Mouse (Mus musculus) ovary, postnatal 36 days (tissue): ENCODE data around the gene Micu1.

Experiments used
- DNase-seq: peaks from one replicate; pipeline ENCODE4 v3.0.0; 2022; ENCODE audit warnings: low spot score, mixed read lengths

Gene Micu1

DNA sequence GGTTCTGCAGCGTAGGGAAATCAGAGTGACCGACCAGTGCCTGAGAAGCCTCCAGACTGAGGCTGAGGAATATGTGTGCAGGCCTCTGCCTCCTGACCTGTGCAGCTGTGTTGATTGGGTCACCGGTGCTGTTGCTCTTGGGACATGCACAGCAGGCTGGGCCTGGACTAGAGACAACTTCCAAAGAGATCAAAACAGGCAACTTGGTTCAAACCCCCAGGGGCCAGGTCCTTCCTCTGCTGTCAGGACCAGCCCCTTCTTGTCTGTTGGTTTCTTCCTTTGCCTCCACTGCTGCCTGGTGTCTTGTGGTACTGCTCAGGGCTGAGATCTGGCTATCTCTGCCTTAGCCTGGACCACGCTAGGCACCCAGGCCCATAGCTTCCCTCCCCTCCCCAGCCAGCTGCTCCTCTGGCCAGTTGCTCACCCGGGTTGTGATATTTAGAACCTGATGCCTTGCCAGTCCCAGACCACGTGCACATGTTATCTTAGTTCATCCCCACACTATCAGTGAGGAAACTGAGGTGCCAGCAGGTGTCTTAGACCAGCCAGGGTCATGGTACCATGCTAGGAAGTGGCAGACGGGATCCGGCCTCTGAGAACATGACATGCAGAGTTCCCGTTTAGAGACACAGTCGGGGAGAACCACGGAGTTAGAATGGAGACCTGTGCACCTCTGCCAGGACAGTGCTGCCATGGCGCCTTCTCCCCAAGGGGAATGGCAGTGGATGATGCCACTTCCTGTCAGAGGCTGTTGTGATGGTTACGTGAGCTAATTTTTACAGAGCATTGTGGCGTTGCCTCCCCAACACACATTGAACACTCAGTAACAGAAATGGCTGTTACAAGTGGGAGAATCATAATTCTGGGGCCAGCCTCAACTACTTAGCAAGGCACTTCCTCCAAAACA lies 183.2 kb downstream of the Micu1 start:
- no peak for DNase-seq

DNA sequence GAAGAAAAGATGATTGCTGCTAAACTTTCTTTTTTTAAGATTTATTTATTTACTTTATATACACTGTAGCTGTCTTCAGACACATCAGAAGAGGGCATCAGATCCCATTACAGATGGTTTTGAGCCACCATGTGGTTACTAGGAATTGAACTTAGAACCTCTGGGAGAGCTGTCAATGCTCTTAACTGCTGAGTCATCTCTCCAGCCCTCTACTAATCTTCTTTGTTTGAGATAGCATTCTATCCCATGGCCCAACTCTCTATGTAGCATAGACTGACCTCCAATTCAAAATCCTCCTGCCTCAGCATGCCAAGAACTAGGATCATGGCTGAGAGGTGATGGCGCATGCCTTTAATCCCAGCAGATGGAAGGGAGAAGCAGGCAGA lies 183.8 kb downstream of the Micu1 start:
- no peak for DNase-seq

DNA sequence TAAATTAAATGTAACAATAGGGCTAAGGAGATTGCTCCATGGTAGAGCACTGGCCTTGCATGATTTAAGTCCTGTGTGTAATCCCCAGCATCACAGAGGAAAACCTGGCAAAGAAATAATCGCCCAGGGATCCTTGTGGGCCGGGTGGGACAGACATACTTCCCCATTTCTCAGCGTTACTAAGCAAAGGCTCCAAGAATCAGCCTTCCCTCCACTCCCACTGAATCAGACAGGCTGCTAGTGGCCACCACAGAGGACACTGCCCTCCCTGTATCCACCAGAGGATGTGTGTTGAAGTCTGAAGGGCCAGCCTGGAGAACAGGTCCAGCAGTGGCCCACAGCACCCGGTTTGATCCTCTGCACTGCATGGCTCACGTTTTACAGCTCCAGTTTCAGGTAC lies 185.2 kb downstream of the Micu1 start:
- DNase-seq = no peak

DNA sequence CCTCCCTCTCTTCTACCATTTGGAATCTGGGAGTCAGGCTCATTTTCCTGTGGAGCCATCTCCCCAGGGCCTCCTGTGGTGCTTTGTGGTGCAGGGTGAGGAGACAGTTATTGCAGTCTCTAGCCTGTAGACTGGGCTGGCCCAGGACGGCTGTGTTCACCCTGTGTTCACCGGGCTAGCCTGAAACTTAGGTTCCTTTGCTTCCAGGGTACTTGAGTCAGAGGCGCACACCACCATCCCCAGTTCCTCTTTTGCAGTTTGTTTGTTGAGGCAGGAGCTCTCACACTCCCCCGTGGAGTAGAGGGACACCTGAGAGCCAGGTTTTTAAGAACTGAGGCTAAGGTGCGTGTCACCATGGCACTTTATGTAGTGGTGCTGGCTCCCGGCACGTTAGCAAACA lies 187.1 kb downstream of the Micu1 start:
- no peak for DNase-seq

DNA sequence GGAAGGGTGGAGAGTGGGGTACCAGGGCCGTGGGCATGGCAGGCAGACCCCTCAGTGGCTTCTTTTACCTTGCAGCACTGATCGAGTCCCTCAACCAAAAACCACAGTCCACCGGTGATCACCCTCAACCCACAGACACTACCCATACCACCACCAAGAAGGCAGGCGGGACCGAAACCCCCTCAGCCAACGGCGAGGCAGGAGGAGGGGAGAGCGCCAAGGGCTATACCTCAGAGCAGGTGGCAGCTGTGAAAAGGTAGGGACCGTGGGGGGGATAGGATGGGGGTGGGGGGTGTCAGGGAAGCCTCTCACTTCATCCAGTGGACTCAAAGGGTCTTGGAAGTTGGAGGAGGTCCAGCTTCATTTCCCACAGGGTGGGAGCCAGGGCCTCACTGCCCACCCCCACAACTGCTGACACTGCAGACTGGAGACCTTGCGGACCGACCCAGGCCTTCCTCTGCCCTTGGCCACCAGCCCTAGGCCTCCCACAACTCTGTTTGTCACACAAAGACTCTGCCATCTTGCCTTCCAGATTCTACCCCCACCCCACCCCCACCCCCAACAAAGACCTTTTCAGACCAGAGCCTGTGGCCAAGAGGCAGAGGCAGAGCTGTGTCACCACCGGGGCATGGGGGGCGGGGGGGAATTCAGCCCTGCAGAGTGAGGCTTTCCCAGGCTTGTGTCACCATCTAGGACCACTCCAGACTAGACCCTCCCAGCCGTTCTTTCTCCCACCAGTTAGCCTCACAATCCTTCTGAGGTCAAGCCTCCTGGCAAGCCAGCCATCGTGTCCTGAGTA lies 187.9 kb downstream of the Micu1 start:
- no peak for DNase-seq

DNA sequence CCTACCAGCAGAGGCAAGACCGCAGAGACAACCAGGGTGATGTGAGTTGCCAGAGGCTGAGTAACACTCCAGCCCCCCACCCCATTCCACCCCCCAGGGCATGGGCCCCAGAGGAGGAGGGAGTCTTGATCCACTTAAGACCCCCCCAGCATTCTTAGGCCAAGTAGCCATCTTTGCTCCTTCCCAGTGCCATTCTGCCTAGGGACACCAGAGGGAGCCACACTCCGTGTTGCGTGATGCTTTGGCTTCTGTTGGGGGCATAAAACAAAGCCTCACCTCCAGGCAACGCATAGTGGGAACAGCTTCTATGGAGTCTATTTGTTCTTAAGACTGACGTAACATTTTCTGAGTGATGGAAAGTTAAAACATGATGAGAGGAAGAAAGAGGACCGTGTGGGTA lies 190.7 kb downstream of the Micu1 start:
- DNase-seq = peak; percentile 60

DNA sequence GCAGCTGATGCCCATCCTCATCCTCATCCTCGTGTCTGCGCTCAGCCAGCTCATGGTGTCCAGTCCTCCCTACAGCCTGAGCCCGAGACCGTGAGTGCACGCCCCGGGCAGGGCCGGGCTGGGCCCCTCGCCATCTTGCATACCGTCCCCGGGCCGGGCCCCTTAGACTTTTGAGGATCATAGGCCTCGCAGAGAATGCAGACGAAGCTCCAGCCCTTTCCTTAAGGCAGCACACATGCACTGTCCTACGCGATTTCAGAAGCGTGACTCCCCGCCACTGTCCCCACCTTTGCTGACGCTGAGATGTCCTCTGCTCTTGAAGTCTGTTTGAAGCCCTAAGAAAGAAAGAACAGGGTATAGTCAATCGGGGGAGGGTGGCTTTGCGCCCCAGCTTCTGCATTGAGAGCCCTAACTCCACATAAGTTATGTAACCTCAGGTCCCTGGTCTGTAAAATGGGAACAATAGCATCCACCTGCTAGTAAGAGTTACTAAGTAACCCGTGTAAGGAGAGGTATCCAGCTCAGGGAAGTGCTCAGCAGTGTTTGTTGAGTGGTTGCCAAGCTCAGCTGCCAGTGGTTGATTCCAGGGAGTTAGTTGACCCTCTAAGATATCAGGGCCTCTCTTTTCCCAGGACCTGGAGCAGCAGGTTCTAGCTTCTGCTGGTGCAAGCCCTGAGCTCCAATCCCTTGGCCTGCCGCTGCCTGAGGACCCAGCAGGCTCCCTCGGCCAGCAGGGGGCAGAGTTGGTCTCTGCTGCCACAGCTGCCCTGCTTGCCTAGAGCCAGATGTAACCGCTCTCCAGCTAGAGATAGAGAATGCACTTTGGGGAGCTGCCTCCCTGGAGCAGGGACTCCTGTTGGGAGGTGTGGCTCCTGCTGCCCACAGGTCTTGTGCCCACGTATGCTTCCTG lies 192.2 kb downstream of the Micu1 start:
- DNase-seq = peak; percentile 85

DNA sequence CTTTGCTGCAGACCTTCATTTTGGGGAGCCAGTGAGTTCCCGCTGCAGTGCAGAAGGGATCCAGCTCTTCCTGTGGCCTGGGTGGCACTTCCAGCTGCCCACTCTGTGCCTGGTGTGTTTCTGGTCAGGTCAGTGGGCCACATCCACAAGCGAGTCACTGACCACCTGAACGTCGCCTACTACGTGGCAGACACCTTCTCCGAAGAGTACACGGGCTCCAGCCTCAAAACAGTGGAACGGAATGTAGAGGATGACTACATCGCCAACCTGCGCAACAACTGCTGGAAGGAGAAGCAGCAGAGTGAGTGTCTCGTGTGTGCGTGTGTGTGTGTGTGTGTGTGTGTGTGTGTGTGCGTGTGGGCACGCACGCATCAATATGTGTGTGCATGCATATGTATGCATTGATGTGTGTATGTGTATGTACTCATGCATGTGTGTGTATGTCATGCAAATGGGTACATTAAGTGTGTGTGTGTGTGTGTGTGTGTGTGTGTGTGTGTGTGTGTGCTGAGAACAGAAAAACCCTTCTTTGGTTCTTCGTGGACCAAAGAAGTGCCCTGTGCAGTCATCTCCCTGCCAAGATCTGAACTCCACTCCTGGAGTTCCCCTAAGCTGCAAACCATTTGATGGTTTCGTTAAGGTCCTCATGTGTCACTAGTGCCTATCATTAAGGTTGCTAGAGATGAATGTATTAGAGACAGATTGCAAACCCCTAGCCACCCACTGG lies 193.3 kb downstream of the Micu1 start:
- no peak for DNase-seq

DNA sequence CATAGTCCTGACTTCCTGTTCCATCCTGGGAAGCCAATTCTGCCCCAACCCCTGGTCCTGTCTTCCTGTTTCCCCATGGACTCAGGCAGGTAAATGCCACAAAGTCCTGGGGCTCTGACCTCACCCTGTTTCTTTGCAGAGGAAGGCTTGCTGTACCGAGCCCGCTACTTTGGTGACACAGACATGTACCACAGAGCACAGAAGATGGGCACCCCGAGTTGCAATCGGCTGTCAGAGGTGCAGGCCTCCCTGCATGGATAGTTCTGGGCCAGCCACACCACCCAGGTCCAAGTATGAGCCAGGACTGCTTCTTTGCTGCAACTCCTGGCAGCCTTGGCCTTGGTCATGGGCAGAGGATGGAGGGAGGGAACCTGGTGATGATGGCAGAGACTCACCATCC lies 193.9 kb downstream of the Micu1 start:
- no peak for DNase-seq

DNA sequence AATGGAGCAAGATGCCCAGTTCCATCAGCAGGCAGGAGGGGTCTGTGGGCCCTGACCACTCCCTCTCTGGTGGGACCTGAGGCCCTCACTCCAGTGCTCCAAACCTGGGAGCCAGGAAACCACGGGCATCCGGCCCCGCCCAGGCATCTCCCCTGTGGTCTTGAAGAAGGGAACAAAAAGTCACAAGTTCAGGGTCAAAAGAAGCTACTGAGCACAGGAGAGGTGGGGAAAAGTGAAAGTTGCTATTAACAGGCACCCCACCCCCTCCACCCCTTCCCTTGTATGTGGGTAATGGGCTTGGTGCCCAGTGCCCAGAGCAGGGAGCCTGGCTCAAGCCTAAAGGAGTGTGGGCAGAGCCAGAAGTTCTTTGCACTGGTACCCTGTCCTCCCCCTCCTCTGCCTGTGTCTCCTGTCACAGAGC lies 194.6 kb downstream of the Micu1 start:
- no peak for DNase-seq

DNA sequence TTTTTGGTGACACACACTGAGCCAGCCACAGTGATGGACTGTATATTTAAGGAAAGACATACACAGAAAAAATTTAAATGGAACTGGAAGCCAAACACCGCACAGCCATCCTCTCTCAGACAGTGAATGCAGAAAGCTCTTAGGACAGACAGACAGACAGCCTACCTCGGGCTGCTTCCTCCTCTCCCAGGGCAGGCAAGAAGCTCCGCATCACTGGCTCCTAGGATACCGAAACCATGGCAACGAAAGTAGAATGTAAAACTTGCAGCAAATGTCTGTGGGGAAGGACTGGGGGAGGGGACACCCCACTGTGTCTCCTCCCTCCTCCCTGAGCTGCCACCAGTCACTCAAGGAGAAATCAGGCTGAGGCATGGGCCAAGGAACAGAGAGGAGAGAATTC lies 195.2 kb downstream of the Micu1 start:
- DNase-seq = no peak

DNA sequence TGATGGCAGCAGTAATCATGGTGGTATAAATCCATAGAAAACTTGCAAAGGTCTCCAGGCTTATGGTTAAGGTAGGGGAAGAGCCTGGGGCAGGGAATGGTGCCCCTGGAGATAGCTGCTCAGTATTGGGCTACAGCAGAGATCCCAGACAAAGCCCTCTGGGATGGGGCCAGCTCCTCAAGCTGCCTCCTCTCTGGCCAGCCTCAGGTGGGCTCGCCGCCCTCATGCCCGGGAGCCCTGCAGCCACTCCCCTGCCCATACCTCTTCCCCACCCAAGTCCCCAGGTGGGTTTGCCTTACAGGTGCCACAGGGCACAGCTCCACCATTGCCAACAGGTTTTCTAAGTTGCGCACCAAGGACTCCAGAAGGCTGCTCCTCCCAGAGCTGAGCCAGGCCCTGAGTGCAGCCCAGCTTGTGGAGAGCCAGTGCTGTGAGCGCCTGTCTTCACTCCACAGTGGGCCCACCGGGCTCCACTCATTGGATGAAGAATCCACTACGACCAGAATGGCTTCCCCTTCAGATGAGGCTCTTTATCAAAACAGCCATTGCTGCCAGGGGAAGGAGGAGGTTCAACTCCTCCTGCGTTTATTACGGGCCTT lies 196.0 kb downstream of the Micu1 start:
- no peak for DNase-seq

DNA sequence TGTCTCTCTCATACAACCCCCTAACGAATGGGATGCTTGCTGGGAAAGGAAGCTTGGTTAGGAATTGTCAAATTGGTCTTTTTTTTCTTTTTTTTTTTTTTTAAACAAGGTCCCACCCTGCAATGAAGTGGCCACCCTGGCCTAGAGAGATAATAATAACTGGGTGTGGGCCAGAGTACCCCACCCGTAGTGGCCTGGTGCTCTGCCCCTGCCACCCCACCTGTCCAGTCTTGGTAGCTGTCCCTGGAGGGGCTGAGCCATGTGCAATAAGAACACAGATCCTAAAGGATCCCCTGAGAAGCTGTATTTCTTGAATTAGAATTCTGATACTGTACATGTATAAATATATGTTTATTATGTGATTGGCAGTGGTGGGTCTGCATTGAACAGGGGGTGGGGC lies 196.7 kb downstream of the Micu1 start:
- no peak for DNase-seq

DNA sequence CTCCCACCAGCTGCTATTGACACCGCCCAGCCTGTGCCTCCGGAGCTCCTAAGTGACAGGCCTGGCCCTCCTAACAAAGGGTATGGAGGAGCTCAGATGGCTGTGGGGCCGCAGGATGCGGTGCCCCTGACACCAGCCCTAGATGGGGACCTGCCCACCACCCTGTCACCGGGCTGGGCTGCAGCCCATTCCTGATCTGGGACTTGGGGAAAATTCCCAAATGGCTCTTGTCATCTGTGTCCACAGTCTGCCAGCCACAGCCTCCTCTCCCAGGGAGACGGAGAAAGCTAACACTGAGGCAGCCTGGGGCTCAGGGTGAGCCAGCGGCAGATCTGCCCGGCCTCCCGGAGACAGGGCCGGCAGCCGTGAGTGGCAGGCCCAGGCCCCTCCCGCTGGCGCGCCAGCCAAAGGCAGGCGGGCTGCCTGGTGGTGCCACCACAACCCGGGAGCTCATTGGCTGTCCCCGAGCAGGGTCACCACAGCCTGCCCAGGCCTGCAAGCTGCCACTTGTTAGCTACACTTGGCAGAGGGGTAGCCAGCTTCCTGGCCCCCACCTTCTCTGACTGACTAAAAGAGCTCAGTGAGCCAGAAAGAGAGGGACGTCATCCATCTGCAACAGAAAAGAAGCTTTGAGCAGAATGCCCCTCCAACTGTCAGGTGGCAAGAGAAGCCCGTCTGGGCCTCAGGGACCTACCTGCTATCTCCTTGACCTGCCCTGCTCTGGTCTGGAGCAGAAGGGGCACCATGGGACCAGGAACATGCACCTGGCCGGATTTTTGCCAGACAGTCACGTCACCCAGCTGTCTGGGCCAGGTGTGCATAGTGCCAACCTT lies 197.3 kb downstream of the Micu1 start:
- peak; percentile 87 for DNase-seq

DNA sequence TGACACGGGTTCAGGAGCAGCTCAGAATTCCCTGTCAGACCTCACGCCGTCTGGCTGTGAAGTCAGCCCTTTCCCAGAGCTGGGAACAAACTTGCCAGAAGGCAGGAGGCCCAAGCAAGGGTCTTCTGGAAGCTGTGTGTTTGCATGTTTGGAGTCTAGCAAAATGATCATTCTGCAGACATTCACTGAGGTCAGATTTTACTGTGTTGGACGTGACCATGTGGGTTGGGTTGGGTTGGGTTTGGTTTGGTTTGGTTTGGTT lies 197.8 kb downstream of the Micu1 start:
- no peak for DNase-seq

DNA sequence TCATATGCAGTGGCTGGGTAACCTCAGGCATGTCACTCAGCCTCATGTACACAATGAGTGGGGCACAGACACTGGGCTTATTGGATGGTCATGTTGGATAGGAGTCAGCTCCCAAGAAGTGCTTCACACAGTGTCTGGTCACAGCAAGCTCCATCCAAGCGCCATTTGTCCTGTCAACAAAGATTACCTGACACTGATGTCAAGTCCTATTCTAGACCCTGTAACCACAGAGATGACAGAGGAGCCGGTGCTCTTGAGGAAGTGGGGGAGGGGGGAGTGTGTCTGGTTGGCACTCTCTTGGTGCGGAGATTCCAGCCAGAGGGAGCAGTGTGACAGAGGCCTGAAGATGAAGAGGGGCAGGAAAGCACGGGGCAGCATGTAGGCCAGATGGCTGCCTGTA lies 198.7 kb downstream of the Micu1 start:
- DNase-seq = no peak

DNA sequence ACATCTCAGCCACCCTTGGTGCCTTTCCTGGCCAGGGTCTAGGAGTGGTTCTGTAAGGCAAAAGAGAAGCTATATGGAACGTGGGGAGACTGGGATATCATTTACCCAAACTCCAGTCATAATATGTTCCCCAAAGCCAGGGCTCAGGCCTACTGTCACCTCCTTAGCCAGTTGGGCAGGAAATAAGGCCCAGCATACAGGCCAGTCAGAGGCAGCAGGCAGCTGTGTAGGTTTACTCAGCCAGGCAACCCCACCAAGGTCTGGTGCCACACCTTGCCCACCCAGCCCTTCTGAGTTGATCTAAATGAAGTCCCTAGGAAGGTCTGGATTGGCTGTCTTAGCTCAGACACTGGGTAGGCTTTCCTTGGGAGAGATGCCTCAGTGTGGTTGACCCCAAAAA lies 199.2 kb downstream of the Micu1 start:
- DNase-seq = no peak

DNA sequence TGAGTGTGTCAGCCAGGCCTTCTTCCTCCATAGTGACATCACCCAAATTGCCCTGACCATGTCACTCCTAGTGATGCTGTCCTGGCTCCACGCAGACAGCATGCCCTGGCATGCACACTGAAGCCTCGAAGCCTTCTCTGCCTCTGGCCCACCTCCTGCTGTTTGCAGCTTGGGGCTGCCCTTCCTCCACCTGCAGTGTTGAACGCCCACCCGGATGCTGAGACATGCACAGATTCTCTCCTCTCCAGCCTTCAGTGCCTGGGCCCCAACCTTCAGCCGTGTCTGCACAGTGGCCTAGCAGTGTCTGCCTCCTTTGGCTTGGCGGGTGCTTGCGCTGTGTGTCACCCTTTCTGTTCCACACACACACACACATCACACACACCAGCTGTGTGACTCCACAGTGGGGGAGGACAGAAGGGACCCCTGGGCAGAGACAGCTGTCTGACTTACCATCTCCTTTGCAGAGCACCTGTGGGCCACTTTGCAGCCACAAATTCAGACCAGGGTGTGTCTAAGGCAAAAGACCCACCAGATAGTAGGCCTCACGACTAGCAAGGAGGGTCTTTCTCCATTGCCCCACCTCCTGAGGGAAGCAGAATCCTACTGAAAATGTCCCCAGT lies 199.8 kb downstream of the Micu1 start:
- DNase-seq = no peak

DNA sequence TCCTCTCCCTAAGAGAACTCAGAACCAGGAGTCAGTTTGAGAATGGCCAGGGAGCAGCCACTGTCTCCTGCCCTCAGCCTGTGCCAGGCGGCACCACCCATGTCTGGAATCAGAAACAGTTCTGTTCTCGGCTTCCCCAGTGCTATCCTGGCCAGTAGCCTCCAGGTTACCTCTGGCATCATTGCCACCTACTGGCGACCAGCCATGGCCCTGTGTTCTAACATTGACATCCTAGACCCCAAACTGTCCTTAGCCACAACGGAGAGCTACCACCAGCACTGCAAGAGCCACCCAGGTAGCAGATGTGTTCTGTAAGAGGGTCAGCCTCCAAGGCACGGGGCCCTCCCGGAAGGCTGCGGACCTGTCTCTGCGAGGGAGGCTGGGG lies 200.3 kb downstream of the Micu1 start:
- no peak for DNase-seq

DNA sequence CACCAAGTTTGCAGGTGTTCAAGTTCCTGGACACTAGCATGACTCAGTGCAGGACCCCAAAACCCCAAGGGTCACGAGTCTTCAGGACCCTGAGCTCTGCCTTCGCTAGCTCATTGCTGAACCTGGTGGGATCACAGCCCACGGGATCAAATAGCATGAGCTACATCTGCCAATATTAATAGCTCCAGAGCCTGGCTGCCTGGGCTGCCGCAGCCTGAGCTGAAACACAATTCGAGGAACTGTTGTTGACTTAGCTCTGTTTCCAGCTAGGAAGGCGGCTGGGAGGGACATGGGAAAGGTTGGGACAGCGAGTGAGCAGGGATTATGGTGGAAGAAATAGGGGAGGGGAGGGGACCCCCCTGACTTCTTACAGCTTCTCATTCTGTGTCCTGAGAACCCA lies 200.9 kb downstream of the Micu1 start:
- no peak for DNase-seq
